Mouse (Mus musculus): ENCODE measurements at regions not wholly inside any gene's neighbourhood (a gene's known extent, or its start where the extent isn't known, plus 50 kb on each side); places are given as distances from the start of the nearest gene placed in this dataset.

GRCm38 (mm10) chrX:99287988-99288387 lies 152.1 kb downstream of the Efnb1 start:
- DNase-seq, result no peak

- no peak for DNase-seq
Observed at GRCm38 (mm10) chrX:99286876-99287275, 150.9 kb downstream of the Efnb1 start.

GRCm38 (mm10) chrX:99285611-99286010 lies 149.7 kb downstream of the Efnb1 start:
- DNase-seq, result no peak

DNA sequence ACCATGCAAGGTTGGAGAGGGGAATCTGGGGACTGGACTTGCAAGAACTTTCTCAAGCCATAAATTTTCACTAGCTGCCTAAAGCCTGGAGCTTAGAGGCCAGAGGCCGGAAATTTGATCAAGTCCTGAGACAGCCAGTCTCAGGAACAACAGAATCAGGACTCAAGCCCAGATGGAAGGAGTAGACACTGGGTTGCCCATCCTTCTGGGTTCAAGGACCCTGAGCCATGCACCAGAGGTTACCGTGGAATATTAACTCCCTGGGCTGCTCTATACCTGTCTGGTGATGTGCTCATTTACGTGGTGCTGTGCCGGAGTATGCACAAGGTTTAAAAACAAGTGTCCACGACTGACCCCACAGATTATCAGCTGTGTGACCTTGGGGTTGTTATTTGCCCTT lies 145.1 kb downstream of the Efnb1 start:
- DNase-seq, result no peak

DNA sequence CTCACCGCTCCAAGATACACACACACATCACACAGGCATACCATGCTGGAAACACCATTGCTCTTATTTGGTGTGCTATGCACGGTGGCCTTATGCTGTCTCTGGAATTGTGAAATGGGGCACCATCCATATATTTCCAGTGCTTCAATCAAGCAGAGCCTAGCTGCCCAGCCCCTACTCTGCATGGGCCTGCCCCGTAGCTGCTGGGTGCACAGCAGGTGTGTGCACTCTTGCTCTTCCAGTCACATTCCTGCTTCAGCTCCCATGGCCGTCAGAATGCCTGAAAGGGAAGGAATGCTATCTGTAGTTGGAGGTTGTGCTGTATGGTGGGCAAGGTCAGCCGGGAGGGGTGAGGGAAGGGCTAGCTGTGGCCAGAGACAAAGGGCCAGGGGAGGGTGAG lies 144.6 kb downstream of the Efnb1 start:
- no peak for DNase-seq

- DNase-seq, result no peak
Observed at GRCm38 (mm10) chrX:99275536-99275935, 139.6 kb downstream of the Efnb1 start.

- DNase-seq, result no peak
Observed at GRCm38 (mm10) chrX:99271908-99272307, 136.0 kb downstream of the Efnb1 start.

GRCm38 (mm10) chrX:99249038-99249607 lies 113.2 kb downstream of the Efnb1 start:
- DNase-seq, result no peak

DNA sequence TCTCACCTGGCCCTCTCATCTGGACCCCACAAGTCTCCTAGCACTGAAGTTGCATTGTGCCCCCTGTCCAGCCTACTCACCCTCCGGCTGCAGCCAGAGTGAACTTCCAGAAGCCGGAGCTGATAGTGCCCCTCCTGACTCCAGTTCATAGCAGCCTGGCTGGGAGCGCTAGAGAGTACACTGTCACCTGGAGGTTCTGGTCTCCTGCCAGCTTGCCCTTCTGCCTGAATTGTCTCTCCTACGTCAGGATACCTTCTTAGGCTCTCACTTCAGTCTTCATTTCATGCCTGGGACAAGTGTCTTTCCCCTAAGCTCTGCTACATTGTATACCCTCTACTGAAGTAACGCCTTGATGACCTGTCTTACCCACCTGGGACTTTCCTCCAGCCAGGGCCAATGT lies 112.3 kb downstream of the Efnb1 start:
- peak; percentile 20 to 42 for DNase-seq

GRCm38 (mm10) chrX:99246704-99247103 lies 110.8 kb downstream of the Efnb1 start:
- peak; percentile 21 to 28 for DNase-seq

DNA sequence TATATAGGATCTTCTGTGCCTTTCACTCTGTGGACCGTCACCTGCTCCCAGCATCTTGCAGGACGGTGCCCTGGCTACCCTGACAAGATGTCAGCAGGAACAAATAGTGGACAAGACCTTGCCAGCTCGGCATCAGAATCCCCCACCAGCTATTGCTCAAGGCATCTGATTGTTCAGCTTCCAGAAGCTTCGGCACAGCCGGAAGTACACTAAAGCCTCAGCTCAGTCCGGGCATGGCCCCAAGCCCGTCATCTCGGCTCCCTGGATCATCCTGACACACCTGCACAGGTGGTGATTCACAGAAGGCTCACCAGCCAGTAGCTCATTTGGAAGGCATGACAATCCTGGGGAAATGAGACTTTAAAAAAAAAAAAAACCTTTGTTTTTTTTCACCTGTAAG lies 110.1 kb downstream of the Efnb1 start:
- no peak for DNase-seq

- no peak for DNase-seq
Observed at GRCm38 (mm10) chrX:99245541-99245940, 109.6 kb downstream of the Efnb1 start.

DNA sequence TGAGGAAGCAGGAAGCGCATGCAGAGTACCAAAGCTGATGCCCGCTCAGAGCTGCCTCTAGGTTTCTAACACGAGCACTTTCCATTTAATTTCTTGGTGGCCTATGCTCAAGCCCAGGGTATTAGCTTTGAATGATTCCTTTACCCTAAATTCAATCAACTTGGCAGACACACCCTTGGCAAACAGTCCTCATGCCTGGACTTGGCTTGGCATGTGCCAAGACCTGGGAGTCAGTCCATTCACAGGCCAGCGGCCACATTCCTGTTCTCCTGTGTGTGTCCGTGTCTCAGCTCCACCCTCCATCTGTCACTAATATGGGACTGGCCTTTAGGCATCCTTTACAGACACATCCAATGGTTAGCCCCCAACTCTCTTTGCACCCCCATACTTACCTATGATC lies 107.3 kb downstream of the Efnb1 start:
- peak; percentile 8 to 19 for DNase-seq

DNA sequence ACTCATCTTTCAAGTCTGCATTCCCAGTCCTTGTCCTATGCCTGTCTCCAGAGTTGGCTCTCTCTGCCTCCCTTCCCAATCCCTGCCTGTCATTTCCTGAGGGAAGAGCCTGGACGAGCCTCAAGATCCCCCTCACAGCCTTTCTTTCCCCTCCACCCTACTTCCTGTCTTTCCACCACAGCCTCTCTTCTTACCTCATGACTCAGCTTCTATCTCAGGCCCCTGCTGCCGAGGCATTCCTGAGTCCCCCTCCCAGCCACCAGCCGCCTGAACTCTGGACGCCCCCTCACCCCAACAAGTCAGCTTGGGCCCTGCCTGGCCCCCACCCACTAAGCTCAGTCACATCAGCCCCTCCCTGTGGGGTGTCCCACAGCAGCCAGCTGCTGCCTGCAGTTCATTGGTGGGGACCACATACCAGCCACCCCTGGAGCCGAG lies 105.8 kb downstream of the Efnb1 start:
- DNase-seq, result no peak

DNA sequence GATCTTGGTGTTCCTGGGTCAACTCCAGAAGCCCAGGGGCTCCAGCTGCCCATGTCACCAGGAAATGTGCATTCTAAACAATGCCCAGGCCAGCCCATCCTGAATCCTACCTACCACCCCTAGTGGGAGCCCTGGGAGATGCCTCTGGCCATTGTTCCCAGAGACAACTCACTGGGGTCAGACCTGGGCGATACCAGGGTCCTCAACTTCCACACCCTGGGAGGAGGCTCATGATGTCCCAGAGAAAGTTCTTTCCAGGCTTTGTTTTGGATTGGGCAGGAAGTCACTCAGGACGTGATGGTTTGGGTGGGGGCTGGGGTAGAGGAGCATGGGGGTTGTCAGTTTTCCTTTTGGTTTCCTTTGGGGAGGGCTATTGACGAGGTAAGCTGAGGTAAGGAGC lies 97.1 kb downstream of the Efnb1 start:
- no peak for DNase-seq

DNA sequence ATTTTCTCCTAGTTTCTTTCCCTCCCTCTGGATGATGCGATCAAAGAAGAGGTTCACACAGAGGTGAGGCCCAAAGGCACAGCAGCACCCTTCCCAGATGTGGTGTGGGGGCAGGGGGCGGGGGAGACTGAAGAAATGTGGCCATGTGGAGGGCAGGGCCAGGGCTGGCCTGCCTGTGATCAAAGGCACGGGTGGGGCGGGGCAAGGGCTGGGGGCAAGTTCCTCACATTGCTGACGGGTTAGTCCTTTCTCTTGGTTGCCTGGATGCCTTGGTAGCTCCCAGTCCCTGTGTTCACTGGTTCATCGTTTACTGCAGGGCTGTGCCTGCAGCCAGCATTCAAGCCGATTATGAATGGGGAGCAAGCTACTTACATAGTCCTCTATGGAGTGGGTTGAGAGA lies 96.4 kb downstream of the Efnb1 start:
- no peak for DNase-seq

- no peak for DNase-seq
Observed at GRCm38 (mm10) chrX:99225111-99225752, 89.3 kb downstream of the Efnb1 start.

GRCm38 (mm10) chrX:99222017-99222416 lies 86.1 kb downstream of the Efnb1 start:
- no peak for DNase-seq

- DNase-seq, result no peak
Observed at GRCm38 (mm10) chrX:99220674-99221455, 84.9 kb downstream of the Efnb1 start.

DNA sequence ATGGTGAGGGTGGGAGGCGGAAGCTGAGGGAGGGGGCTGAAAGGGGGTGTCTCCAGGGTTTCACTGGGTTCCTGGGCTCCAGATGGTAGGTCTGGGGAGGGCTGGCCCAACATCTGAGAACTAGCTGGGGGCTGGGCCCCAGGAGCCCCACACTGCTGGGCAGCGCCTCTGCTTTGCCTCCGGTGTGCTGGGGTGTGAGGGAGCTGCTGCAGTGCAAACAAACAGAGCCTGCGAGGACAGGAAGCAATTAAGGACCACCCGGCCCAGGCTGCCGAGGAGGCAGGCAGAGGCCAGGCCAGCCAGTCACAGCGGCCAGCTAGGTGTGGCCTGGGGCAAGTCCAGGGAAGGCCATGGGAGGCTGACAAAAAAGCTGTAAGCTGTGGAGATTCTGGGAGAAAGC lies 82.3 kb downstream of the Efnb1 start:
- DNase-seq, result no peak

DNA sequence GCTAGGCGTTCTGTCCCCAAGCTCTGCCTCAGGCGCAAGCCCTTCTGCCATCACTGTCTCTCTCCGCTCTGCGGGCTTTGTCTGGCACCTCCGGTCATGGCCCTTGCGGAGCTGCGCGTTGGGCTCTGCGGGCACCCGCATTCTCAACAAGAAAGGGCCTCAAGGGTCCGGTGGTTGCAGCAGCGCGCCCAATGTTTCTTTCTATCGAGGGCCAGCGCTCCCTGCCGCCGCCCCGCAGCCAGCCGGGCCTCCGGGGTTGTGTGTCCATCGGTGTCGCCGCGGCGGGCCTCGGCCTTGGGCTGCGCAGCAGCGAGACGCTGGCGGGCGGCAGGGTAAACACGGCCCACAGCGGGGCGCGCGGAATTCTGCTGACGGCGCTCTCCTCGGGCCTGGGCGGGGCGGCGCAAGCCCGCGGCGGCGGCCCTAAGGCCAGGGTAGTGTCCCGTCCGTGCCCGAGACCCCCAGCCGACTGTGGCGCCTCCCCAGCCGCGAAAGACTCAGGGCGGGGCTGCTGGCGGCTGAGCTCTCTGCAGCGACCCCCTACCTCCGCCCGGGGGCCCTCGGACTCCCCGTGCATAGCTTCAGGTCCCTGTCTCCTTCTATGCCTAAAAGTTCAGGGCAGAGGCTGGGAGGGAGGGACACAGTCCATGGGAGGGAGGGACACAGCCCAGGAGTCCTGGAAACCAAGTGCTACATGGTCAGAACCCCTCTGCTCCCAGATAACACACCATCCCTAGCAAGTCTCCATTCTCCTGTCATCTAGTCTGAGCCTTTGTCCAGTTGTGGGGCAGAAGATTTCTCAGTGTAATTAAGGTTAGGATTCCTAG lies 80.9 kb downstream of the Efnb1 start:
- peak; percentile 39 to 58 for DNase-seq

GRCm38 (mm10) chrX:99215931-99216330 lies 80.0 kb downstream of the Efnb1 start:
- no peak for DNase-seq

- DNase-seq, result no peak
Observed at GRCm38 (mm10) chrX:99215111-99215510, 79.2 kb downstream of the Efnb1 start.

All from cerebellum, postnatal 36 days (tissue).